Mouse (Mus musculus) neural tube, embryonic 11.5 days (tissue): ENCODE data around the gene Adamts12. TPM values are rescaled to one million over a fixed set of nuclear protein-coding genes. Genes with fewer than 3 reads are reported as not detected.
A peak's percentile ranks its signal among the peaks of the same experiment; 100 is the strongest.

ENCODE experiments used
- ATAC-seq: fragments of 200-750 bp; cut with Nextera tagmentation; 2 replicates; pipeline ENCODE4 v1.8.0; 2017; ENCODE audit warnings: moderate number of reproducible peaks, mild to moderate bottlenecking, moderate TSS enrichment, moderate library complexity; ENCODE audit not compliant: insufficient read depth, low FRiP score, low TSS enrichment
- DNase-seq: peaks from one replicate; pipeline ENCODE4 v3.0.0-alpha.2; 2015; ENCODE audit warnings: low spot score
- H3K27ac ChIP-seq: fragments of 300-500 bp; sonication (generic); 2 replicates; pipeline ENCODE4 v1.5.1; 2014; ENCODE audit warnings: low read depth, mild to moderate bottlenecking, low read length
- H3K27me3 ChIP-seq: fragments of 300-500 bp; sonication (generic); 2 replicates; pipeline ENCODE4 v1.6.1; 2014; ENCODE audit warnings: mild to moderate bottlenecking, low read length, mixed read lengths; ENCODE audit not compliant: control insufficient read depth, insufficient read depth
- H3K36me3 ChIP-seq: fragments of 300-500 bp; sonication (generic); 2 replicates; pipeline ENCODE4 v1.6.1; 2014; ENCODE audit warnings: mild to moderate bottlenecking, low read length, moderate library complexity, mixed read lengths; ENCODE audit not compliant: control insufficient read depth, insufficient read depth
- H3K4me1 ChIP-seq: fragments of 300-500 bp; sonication (generic); 2 replicates; pipeline ENCODE4 v1.6.1; 2014; ENCODE audit warnings: low read length, mixed read lengths; ENCODE audit not compliant: control insufficient read depth, insufficient read depth
- H3K4me2 ChIP-seq: fragments of 300-500 bp; sonication (generic); 2 replicates; pipeline ENCODE4 v1.6.1; 2014; ENCODE audit warnings: low read depth, mild to moderate bottlenecking, moderate library complexity
- H3K4me3 ChIP-seq: fragments of 300-500 bp; sonication (generic); 2 replicates; pipeline ENCODE4 v1.5.1; 2014; ENCODE audit warnings: low read depth, low read length
- H3K9ac ChIP-seq: fragments of 300-500 bp; sonication (generic); 2 replicates; pipeline ENCODE4 v1.6.1; 2014; ENCODE audit warnings: mild to moderate bottlenecking, low read length
- H3K9me3 ChIP-seq: fragments of 300-500 bp; sonication (generic); 2 replicates; pipeline ENCODE4 v1.6.1; 2016; ENCODE audit warnings: low read length; ENCODE audit not compliant: control insufficient read depth
- WGBS: fragments of 180-500 bp; shearing (Covaris S2); extraction: QIAGEN DNeasy Blood & Tissue Kit; methylation state at CpG from one replicate; pipeline ENCODE4 v1.1.7; 2014; 5-methylcytosine and 5-hydroxymethylcytosine counted together
- polyA plus RNA-seq: library from polyadenylated mRNA; unstranded; fragments of >200 nt; fragmentation: Nextera tagmentation; extraction: Ambion mirVana; gene quantifications from 2 replicates; pipeline ENCODE4 v1.2.1, GENCODE M21; 2014

Gene Adamts12
- polyA plus RNA-seq, 1 experiment from 2014 or later = 1.6 TPM

DNA sequence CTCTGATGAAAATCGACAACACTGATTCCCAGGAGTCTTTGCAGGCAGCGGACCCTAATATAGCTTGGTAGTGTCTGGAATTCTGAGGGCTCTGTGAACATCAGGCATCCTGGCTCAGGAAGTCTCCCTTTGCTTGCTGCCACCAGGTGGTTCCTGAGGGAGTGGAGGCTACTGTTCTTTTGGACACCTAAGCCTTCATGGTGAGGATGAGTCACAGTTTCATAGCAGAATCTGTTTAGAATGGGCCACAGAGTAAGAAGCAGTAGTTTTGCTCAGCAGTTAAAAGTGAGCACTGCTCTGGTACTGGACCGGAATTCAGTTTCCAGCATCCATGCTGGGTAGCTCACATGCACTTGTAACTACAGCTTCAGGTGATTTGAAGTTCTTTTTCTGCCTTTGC lies 24.9 kb downstream of the Adamts12 start:
- 87% methylated on average over 3 of the region's 3 CpGs for WGBS
- Histone ChIP-seq H3K4me1 (peaks cover under 1% of the 10 kb centered on the region; the same call in 1 of the 2 replicates), H3K4me3 (no peak overlapping the region), H3K36me3 (no peaks in the 10 kb centered on the region), H3K9ac (no peak overlapping the region), H3K4me2 (no peak overlapping the region), H3K27ac (no peak overlapping the region), H3K27me3 (no peaks in the 10 kb centered on the region), H3K9me3 (no peaks in the 10 kb centered on the region)
- no peak for DNase-seq
- ATAC-seq = no peak

DNA sequence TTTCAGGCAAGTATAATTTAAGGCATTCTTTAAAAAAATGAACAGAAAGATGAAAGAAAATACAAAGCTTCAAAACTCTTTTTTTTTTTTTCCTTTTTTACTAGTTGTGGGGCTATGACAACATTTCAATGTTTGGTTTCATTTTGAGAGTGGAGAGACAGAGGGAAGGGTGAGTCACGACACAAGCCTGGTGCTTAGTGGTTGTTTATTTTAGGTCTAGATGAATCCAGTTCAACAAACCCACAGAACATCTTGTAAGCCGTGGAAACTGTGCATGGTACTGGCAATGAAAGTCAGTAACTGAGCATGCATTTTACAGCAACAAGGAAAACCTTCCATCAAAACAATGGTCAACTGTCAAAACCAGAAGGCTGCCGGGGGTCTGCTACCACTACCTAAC lies 31.0 kb downstream of the Adamts12 start:
- 0 out of 2 replicates have a peak, but pooled peaks cover 2% of the 10 kb centered on the region for H3K4me1 ChIP-seq
- no peaks in the 10 kb centered on the region for H3K27me3 ChIP-seq
- H3K36me3 ChIP-seq = no peaks in the 10 kb centered on the region
- H3K27ac ChIP-seq = no peak overlapping the region
- no peak overlapping the region for H3K9ac ChIP-seq
- WGBS = 73% methylated on average over 3 of the region's 3 CpGs
- no peak overlapping the region for H3K4me3 ChIP-seq
- DNase-seq = no peak
- no peak overlapping the region for H3K4me2 ChIP-seq
- no peaks in the 10 kb centered on the region for H3K9me3 ChIP-seq
- ATAC-seq = no peak

DNA sequence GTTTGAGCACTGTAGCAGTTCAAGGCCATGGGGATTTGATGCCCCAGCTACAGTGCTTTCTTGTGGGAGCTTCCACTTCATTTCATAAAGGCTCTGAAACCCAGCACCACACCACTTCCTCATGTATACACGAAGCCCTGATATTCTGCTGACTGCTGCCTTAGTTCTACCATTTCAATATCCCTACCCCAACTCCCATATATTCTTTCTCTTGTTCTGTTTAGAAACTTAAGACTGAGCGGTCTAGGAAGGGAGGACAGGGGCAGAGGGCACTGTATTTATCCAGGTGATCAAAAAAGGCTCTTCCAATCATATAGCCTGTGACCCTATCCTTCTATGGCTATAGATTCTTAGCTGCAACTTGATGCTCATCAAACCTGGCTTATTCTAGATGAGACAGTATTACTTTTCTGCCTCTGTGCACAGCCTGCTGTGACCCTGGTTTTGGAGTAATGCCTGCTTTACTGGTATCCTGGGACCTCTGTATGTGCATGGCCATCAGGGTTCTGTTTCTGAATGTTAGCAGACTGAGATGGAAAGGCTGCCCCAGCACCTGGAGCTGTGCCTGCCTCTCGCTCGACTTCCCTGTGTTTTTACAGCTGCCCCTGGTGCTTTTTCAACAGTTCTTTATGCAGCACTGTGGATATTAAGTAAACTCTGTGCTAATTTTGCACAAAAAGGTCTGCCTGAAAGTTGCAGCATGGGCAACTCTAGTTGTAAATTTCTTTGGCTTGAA lies 33.5 kb downstream of the Adamts12 start:
- Histone ChIP-seq H3K4me1 (0 out of 2 replicates have a peak, but pooled peaks cover 2% of the 10 kb centered on the region), H3K4me3 (no peak overlapping the region), H3K27ac (no peak overlapping the region), H3K4me2 (no peak overlapping the region), H3K9me3 (no peaks in the 10 kb centered on the region), H3K27me3 (no peaks in the 10 kb centered on the region), H3K36me3 (no peaks in the 10 kb centered on the region), H3K9ac (no peak overlapping the region)
- ATAC-seq (no peak), DNase-seq (peak; percentile 30)
- 57% methylated on average over 4 of the region's 4 CpGs for WGBS

DNA sequence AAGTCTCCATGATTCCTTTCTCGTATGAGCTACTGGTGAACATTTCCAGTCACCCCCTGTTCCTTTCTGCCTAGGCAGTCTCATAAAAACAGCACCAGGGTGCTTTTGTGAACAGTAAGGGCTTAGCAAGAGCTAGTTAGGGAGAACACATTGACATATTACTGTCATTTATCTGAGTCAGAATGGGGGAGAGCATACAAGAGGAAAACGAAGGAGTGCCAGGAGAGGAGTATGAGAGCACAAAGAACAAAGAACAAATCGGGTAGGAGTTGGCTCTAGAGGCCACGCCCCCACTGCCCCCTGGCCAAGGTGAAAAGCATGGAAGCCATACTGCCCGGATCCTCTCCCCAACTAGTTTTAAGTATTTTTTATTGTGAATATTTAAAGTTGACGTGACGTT lies 34.4 kb downstream of the Adamts12 start:
- Histone ChIP-seq H3K27ac (no peak overlapping the region), H3K4me2 (no peak overlapping the region), H3K36me3 (no peaks in the 10 kb centered on the region), H3K27me3 (no peaks in the 10 kb centered on the region), H3K9ac (no peak overlapping the region), H3K9me3 (no peaks in the 10 kb centered on the region), H3K4me3 (no peak overlapping the region), H3K4me1 (0 out of 2 replicates have a peak, but pooled peaks cover 2% of the 10 kb centered on the region)
- no peak for ATAC-seq
- DNase-seq = no peak
- 62% methylated on average over 7 of the region's 7 CpGs for WGBS

DNA sequence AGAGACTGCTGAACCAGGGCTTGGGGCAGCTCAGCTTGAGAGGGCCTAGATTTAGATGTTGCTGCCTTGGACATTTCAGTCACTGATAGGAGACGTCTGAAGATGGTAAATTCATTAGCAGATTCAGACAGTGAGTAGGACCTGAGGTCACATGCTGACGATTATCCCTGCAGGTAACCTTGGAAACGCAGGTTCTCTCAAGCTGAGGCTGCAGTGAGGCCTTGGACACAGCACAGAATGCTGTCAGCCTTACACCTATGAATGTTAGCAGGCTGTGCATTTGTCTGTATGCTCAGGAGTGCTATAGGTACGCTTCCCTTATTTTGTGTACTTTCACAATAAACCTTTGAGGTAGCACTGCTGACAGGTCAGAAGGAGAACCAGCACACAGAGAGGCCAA lies 36.3 kb downstream of the Adamts12 start:
- WGBS = 75% methylated on average over 4 of the region's 4 CpGs
- H3K4me2 ChIP-seq = no peak overlapping the region
- H3K4me1 ChIP-seq = 0 out of 2 replicates have a peak, but pooled peaks cover 2% of the 10 kb centered on the region
- ATAC-seq (no peak), DNase-seq (no peak)
- H3K9ac ChIP-seq = no peak overlapping the region
- H3K4me3 ChIP-seq = no peak overlapping the region
- no peaks in the 10 kb centered on the region for H3K27me3 ChIP-seq
- no peaks in the 10 kb centered on the region for H3K9me3 ChIP-seq
- H3K27ac ChIP-seq = no peak overlapping the region
- no peaks in the 10 kb centered on the region for H3K36me3 ChIP-seq

DNA sequence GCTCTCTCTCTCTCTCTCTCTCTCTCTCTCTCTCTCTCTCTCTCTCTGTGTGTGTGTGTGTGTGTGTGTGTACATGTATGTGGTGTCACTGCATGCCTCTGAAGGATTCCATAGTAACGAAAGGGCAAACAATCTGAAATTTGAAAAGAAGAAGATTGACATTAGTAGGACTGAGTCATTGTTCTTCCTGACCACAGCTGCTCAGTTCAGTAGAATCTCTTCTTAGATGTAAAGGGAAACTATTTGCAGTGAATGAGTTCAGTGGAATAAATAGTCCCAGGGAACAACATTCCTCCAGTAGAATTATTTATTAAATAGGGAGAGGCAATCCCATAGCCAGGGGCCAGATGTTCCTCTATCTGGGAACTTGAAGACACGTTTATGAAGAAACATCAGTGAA lies 40.5 kb downstream of the Adamts12 start:
- no peaks in the 10 kb centered on the region for H3K4me1 ChIP-seq
- H3K9me3 ChIP-seq = no peaks in the 10 kb centered on the region
- H3K9ac ChIP-seq = no peak overlapping the region
- no peaks in the 10 kb centered on the region for H3K27me3 ChIP-seq
- no peaks in the 10 kb centered on the region for H3K36me3 ChIP-seq
- no peak overlapping the region for H3K4me3 ChIP-seq
- ATAC-seq (no peak), DNase-seq (no peak)
- H3K27ac ChIP-seq = no peak overlapping the region
- no peak overlapping the region for H3K4me2 ChIP-seq
- WGBS = 77% methylated on average over 2 of the region's 2 CpGs

DNA sequence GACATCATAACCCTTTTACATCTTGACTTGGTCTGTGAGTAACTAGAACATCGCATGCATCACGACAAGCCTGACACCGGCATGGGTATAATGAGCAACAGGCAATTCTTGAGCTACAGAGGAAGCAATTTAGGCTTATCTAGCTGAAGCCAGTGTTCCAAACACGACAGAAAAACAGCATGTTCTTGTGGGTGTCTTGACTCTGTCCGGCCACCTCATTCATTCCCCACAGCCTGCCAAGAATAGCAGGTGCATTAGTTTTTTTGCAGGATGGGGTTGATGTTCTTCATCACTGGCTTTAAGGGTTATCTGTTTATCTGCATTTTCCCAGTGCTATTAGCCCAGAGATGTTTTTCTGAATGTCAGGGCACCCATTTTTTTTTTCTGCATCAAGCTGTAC lies 42.8 kb downstream of the Adamts12 start:
- 83% methylated on average over 5 of the region's 5 CpGs for WGBS
- ATAC-seq (no peak), DNase-seq (no peak)
- H3K9ac ChIP-seq = no peak overlapping the region
- no peaks in the 10 kb centered on the region for H3K27me3 ChIP-seq
- H3K4me3 ChIP-seq = no peak overlapping the region
- H3K4me1 ChIP-seq = no peaks in the 10 kb centered on the region
- no peaks in the 10 kb centered on the region for H3K36me3 ChIP-seq
- no peaks in the 10 kb centered on the region for H3K9me3 ChIP-seq
- no peak overlapping the region for H3K27ac ChIP-seq
- no peak overlapping the region for H3K4me2 ChIP-seq

DNA sequence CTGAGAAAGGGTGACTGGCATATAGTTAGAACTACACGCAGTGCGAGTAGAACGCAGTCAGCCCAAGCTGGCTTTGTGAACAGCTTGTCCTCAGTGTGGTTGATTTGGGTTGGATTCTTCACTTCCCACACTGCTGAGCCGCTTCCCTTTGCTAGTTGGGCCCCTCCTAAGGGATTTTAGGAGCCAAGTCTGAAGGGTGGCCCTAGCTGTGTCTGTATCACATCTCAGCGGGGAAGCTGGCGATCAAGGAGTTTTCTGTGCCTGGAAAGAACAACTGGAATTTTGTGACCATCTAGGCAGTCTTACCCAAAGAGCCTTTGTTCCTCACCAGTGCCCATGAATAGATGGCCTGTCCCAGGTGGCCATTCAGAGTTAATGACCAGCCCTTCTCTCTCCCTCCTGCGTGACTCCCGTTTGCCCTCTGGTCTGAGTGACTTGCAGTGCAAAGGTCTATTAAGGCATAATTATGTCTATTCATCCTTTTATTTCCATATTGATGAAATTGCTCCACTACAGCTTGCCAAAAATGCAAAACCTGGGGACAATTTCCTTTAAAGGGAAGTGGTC lies 50.1 kb downstream of the Adamts12 start:
- WGBS = 28% methylated on average over 8 of the region's 8 CpGs
- Histone ChIP-seq H3K27ac (no peak overlapping the region), H3K9ac (no peak overlapping the region), H3K27me3 (no peaks in the 10 kb centered on the region), H3K4me2 (no peak overlapping the region), H3K4me1 (peaks cover 5% of the 10 kb centered on the region; the same call in 1 of the 2 replicates), H3K36me3 (no peaks in the 10 kb centered on the region), H3K4me3 (no peak overlapping the region), H3K9me3 (no peaks in the 10 kb centered on the region)
- ATAC-seq (no peak), DNase-seq (peak; percentile 46)

DNA sequence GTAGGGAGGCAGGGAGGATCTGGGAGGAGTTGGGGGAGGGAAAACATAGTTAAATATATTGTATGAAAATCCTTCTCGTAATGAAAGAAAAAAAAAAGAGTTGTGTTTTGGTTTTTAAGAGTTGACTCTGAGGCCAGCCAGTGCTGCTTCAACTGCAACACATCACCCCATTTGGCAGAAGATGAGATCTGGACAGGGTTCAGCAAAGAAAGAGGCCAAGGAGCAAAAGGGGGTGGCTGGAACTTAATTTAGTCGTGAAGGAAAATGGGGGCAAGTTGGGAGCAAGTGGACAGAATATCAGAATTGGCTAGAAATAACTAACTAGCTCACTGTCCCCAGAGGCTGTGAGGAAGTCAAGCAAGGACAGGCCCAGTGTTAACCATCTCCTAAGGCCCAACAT lies 51.7 kb downstream of the Adamts12 start:
- peaks cover 5% of the 10 kb centered on the region; the same call in 1 of the 2 replicates for H3K4me1 ChIP-seq
- no peak overlapping the region for H3K27ac ChIP-seq
- WGBS = 74% methylated on average over 2 of the region's 2 CpGs
- no peak overlapping the region for H3K9ac ChIP-seq
- no peak overlapping the region for H3K4me3 ChIP-seq
- no peaks in the 10 kb centered on the region for H3K27me3 ChIP-seq
- H3K36me3 ChIP-seq = no peaks in the 10 kb centered on the region
- ATAC-seq = no peak
- no peak overlapping the region for H3K4me2 ChIP-seq
- DNase-seq = no peak
- no peaks in the 10 kb centered on the region for H3K9me3 ChIP-seq
